Mouse (Mus musculus) T-helper 1 cell (primary cell): ENCODE data around the gene Gbp2b.

ENCODE experiments used
- in situ Hi-C: fragments of 300-600 bp; cut with MboI, MseI; formaldehyde crosslinking; loops from one replicate; pipeline ENCODE4 v1.15.1; 2025; ENCODE audit warnings: high pct_unique_total_duplicates

Gbp2b gene

DNA sequence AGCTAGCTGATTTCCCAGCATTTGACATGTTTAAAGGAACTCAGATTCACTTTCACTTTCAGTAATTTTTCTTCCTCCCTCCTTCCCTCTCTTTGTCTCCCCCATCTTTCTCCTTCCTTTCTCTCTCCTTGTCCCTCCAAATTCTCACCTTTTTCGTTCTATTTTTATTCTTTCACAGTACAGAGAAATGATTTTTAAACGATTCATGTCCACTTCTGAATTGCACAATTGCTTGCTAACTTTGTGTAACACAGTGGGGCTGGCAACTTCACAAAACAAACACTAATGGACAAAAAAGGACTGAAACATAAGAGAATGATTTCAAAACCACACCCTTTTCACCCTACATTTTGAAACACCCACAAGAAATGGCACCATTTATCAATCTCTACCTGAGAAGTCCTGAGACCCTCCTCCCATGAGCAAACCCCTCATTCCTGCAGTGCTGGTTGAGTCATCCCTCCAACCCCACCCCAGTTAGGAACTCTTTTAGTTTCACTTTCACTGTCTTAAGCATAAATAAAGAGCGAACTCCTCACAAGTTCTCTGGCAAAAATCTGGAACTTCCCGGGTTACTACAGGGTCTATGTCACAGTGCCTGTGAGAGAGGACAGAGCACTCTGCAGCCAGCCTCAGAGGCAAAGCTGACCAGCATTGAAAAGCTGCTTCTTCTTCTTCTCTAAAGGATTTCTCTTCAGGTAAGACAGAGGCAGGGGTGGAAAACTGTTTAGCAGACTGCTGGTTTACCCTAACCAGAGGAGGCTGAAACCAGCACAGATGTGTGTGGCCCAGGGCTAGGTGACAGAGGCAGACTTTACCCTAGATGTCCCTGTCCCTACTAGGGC lies 25.7 kb downstream of the Gbp2b start, which contains the start of gene Gbp2:
Gbp2 (plus strand) TSS at position 492 of the 845 bp plus-strand sequence.
- in situ Hi-C loops: loop anchor here (5.0 kb wide), 1 partner anchor 128 kb away; the partner anchor contains the start of gene Gbp5

GRCm38 (mm10) chr3:142620956-142621562 lies 26.4 kb downstream of the Gbp2b start:
- in situ Hi-C loops: loop anchor here (5.0 kb wide), 1 partner anchor 129 kb away; the partner anchor contains the start of gene Gbp5

GRCm38 (mm10) chr3:142630385-142630784 lies 35.7 kb downstream of the Gbp2b start:
- in situ Hi-C loops: no loop called here

DNA sequence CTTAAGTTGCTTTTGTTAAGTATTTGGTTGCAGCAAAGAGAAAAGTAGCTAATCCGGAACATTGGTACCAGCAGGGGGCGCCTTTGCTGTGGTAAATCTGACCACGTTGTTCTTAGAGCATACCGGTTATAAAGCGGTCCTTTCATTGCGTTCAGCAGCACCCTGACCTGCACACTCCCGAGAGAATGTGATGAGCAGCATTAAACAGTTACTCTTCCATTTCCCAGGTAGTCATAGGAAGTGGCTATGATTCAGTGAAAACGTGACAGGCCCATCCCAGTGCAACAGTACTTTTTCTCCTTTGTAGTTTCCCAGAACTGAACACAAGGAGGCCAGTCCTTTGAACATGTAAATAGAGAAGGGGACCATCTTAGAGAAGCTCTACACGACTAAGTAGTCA lies 45.6 kb downstream of the Gbp2b start:
- in situ Hi-C loops: loop anchor here (5.0 to 10.0 kb wide), 2 partner anchors 67 to 1365 kb away; no protein-coding TSS in a partner anchor

GRCm38 (mm10) chr3:142645949-142646348 lies 51.3 kb downstream of the Gbp2b start:
- in situ Hi-C loops: loop anchor here (10.0 kb wide), 1 partner anchor 1359 kb away; no protein-coding TSS in a partner anchor

- in situ Hi-C loops: loop anchor here (10.0 kb wide), 1 partner anchor 1357 kb away; no protein-coding TSS in a partner anchor
Measured at GRCm38 (mm10) chr3:142647836-142648235, 53.2 kb downstream of the Gbp2b start.

- in situ Hi-C loops: loop anchor here (25.0 kb wide), 1 partner anchor 363 kb away; no protein-coding TSS in a partner anchor
Measured at GRCm38 (mm10) chr3:142650205-142650604, 55.6 kb downstream of the Gbp2b start.

GRCm38 (mm10) chr3:142664723-142665122 lies 70.1 kb downstream of the Gbp2b start:
- in situ Hi-C loops: loop anchor here (25.0 kb wide), 1 partner anchor 377 kb away; no protein-coding TSS in a partner anchor
